Mouse (Mus musculus): ENCODE measurements around the gene Tktl1. TPM values are rescaled to one million over a fixed set of nuclear protein-coding genes. Genes with fewer than 3 reads are reported as not detected.

The Tktl1 gene
- polyA plus RNA-seq, 1 experiment from 2014 or later: 0.20 TPM

DNA sequence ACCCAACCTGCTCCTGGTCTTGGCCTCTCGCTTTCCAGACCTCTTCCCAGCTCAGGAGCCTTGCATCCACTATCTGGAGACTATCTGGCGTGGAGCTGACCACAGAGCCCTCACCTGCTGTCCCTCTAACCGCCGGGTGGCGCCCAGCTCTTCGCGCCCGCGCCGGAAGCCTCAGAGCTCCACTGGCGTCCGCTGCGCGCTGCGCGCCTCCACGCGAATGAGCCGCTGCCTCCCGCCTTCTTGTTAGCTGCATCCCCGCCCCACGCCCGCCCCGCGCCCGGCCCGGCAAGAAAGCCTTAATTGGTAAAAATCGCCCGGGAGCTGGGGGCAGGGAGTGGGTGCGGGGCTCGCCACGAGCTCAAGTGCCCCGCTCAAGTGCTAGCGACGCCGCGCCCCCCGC is 72.6 kb downstream of the Tktl1 start, which contains the start of gene Flna:
Flna (minus strand) TSS at position 206 of the 400 bp plus-strand sequence.
- Histone ChIP-seq H3K9ac (ENCODE audit: low read depth, low read length) (peak within 1 kb of the TSS; percentile 65), H3K4me3 (ENCODE audit: low read depth, low read length) (peak within 1 kb of the TSS; percentile 36), H3K36me3 (ENCODE audit: control insufficient read depth, insufficient read depth, low read length) (no peaks in the 10 kb centered on the region), H3K4me2 (replicated peaks; ENCODE audit: low read depth, low read length) (peak within 1 kb of the TSS; percentile 62), H3K27ac (ENCODE audit: low read depth, low read length) (no peak within 1 kb of the TSS), H3K4me1 (replicated peaks; ENCODE audit: control insufficient read depth, insufficient read depth, low read length) (no peaks in the 10 kb centered on the region), H3K9me3 (ENCODE audit: control insufficient read depth, low read length) (no peaks in the 10 kb centered on the region), H3K27me3 (ENCODE audit: control insufficient read depth, insufficient read depth, low read length) (no peaks in the 10 kb centered on the region)
- 9% methylated on average over 28 of the region's 38 CpGs for WGBS
- DNase-seq (ENCODE audit: low spot score) (peak; percentile 65), ATAC-seq (ENCODE audit: low FRiP score) (no peak)

- H3K27ac ChIP-seq (ENCODE audit: low read depth, low read length): peak within 1 kb of the TSS; percentile 82
- H3K4me1 ChIP-seq (replicated peaks; ENCODE audit: control insufficient read depth, insufficient read depth, low read length): no peaks in the 10 kb centered on the region
- no peaks in the 10 kb centered on the region for H3K9me3 ChIP-seq (ENCODE audit: control insufficient read depth, low read length)
- H3K36me3 ChIP-seq (ENCODE audit: control insufficient read depth, insufficient read depth, low read length): no peaks in the 10 kb centered on the region
- H3K9ac ChIP-seq (ENCODE audit: low read depth, low read length): peak within 1 kb of the TSS; percentile 64
- DNase-seq (ENCODE audit: low spot score): peak; percentile 86
- ATAC-seq (ENCODE audit: low FRiP score): peak; percentile 98
- no peaks in the 10 kb centered on the region for H3K27me3 ChIP-seq (ENCODE audit: control insufficient read depth, insufficient read depth, low read length)
- H3K4me2 ChIP-seq (replicated peaks; ENCODE audit: low read depth, low read length): peak within 1 kb of the TSS; percentile 60
- peak within 1 kb of the TSS; percentile 55 for H3K4me3 ChIP-seq (ENCODE audit: low read depth, low read length)
- WGBS: 24% methylated on average over 38 of the region's 39 CpGs
Observed at GRCm38 (mm10) chrX:74254153-74254887, 77.3 kb downstream of the Tktl1 start, which contains the start of gene Emd. TSS of gene Emd (plus strand) at chrX:74254687.

- no peaks in the 10 kb centered on the region for H3K36me3 ChIP-seq (ENCODE audit: control insufficient read depth, insufficient read depth, low read length)
- peak overlapping the region; percentile 82 for H3K27ac ChIP-seq (ENCODE audit: low read depth, low read length)
- H3K4me1 ChIP-seq (replicated peaks; ENCODE audit: control insufficient read depth, insufficient read depth, low read length): no peaks in the 10 kb centered on the region
- ATAC-seq (ENCODE audit: low FRiP score): peak; percentile 76
- peak overlapping the region; percentile 55 for H3K4me3 ChIP-seq (ENCODE audit: low read depth, low read length)
- no peaks in the 10 kb centered on the region for H3K9me3 ChIP-seq (ENCODE audit: control insufficient read depth, low read length)
- H3K4me2 ChIP-seq (replicated peaks; ENCODE audit: low read depth, low read length): peak overlapping the region; percentile 60
- H3K27me3 ChIP-seq (ENCODE audit: control insufficient read depth, insufficient read depth, low read length): no peaks in the 10 kb centered on the region
- H3K9ac ChIP-seq (ENCODE audit: low read depth, low read length): peak overlapping the region; percentile 64
- 18% methylated on average over 31 of the region's 31 CpGs for WGBS
- DNase-seq (ENCODE audit: low spot score): peak; percentile 12
Observed at GRCm38 (mm10) chrX:74254888-74255565, 78.0 kb downstream of the Tktl1 start.

- Histone ChIP-seq H3K9ac (ENCODE audit: low read depth, low read length) (no peak overlapping the region), H3K4me1 (replicated peaks; ENCODE audit: control insufficient read depth, insufficient read depth, low read length) (no peaks in the 10 kb centered on the region), H3K9me3 (ENCODE audit: control insufficient read depth, low read length) (no peaks in the 10 kb centered on the region), H3K4me3 (ENCODE audit: low read depth, low read length) (no peak overlapping the region), H3K27me3 (ENCODE audit: control insufficient read depth, insufficient read depth, low read length) (no peaks in the 10 kb centered on the region), H3K36me3 (ENCODE audit: control insufficient read depth, insufficient read depth, low read length) (no peaks in the 10 kb centered on the region), H3K4me2 (replicated peaks; ENCODE audit: low read depth, low read length) (no peak overlapping the region), H3K27ac (ENCODE audit: low read depth, low read length) (no peak overlapping the region)
- WGBS: 94% methylated on average over 3 of the region's 3 CpGs
- no peak for DNase-seq (ENCODE audit: low spot score)
- no peak for ATAC-seq (ENCODE audit: low FRiP score)
Observed at GRCm38 (mm10) chrX:74257746-74258145, 80.7 kb downstream of the Tktl1 start.

Other genes starting within 250 kb of the Tktl1 start
- 17.5 and 18.7 TPM in 2 replicates for gene Renbp, start 246.4 kb upstream of the Tktl1 start, polyA plus RNA-seq (2014; fragmentation: Nextera tagmentation; extraction: Ambion mirVana)
- 72.9 and 77.2 TPM in 2 replicates for gene Hcfc1, start 210.9 kb upstream of the Tktl1 start, polyA plus RNA-seq (2014; fragmentation: Nextera tagmentation; extraction: Ambion mirVana)
- 27.4 and 31.6 TPM in 2 replicates for gene Irak1, start 153.3 kb upstream of the Tktl1 start, polyA plus RNA-seq (2014; fragmentation: Nextera tagmentation; extraction: Ambion mirVana)
- not detected in 2 replicates for gene Opn1mw, start 49.8 kb upstream of the Tktl1 start, polyA plus RNA-seq (2014; fragmentation: Nextera tagmentation; extraction: Ambion mirVana)
- 14.4 and 15.8 TPM in 2 replicates for gene Mecp2, start 41.9 kb upstream of the Tktl1 start, polyA plus RNA-seq (2014; fragmentation: Nextera tagmentation; extraction: Ambion mirVana)
- not detected in 2 replicates for gene Tex28, start 9.4 kb upstream of the Tktl1 start, polyA plus RNA-seq (2014; fragmentation: Nextera tagmentation; extraction: Ambion mirVana)
- gene Flna, start 72.6 kb downstream of the Tktl1 start, polyA plus RNA-seq (2014; fragmentation: Nextera tagmentation; extraction: Ambion mirVana): 181 and 196 TPM in 2 replicates
- gene Emd, start 77.4 kb downstream of the Tktl1 start, polyA plus RNA-seq (2014; fragmentation: Nextera tagmentation; extraction: Ambion mirVana): 22.6 and 27.4 TPM in 2 replicates
- 724 and 770 TPM in 2 replicates for gene Rpl10, start 93.6 kb downstream of the Tktl1 start, polyA plus RNA-seq (2014; fragmentation: Nextera tagmentation; extraction: Ambion mirVana)
- gene Taz, start 104.7 kb downstream of the Tktl1 start, polyA plus RNA-seq (2014; fragmentation: Nextera tagmentation; extraction: Ambion mirVana): 57.0 and 58.3 TPM in 2 replicates
- 4.5 TPM in 2 replicates for gene Dnase1l1, start 105.1 kb downstream of the Tktl1 start, polyA plus RNA-seq (2014; fragmentation: Nextera tagmentation; extraction: Ambion mirVana)
- 91.7 and 121 TPM in 2 replicates for gene Atp6ap1, start 119.8 kb downstream of the Tktl1 start, polyA plus RNA-seq (2014; fragmentation: Nextera tagmentation; extraction: Ambion mirVana)
- 490 and 535 TPM in 2 replicates for gene Gdi1, start 127.7 kb downstream of the Tktl1 start, polyA plus RNA-seq (2014; fragmentation: Nextera tagmentation; extraction: Ambion mirVana)
- gene Fam50a, start 135.8 kb downstream of the Tktl1 start, polyA plus RNA-seq (2014; fragmentation: Nextera tagmentation; extraction: Ambion mirVana): 60.6 and 67.3 TPM in 2 replicates
- gene Plxna3, start 151.8 kb downstream of the Tktl1 start, polyA plus RNA-seq (2014; fragmentation: Nextera tagmentation; extraction: Ambion mirVana): 19.2 and 22.3 TPM in 2 replicates
- 103 and 105 TPM in 2 replicates for gene Lage3, start 176.4 kb downstream of the Tktl1 start, polyA plus RNA-seq (2014; fragmentation: Nextera tagmentation; extraction: Ambion mirVana)
- 68.6 and 69.9 TPM in 2 replicates for gene Ubl4a, start 196.0 kb downstream of the Tktl1 start, polyA plus RNA-seq (2014; fragmentation: Nextera tagmentation; extraction: Ambion mirVana)
- 7.4 and 7.7 TPM in 2 replicates for gene Slc10a3, start 196.1 kb downstream of the Tktl1 start, polyA plus RNA-seq (2014; fragmentation: Nextera tagmentation; extraction: Ambion mirVana)
- 26.9 and 29.0 TPM in 2 replicates for gene Fam3a, start 216.0 kb downstream of the Tktl1 start, polyA plus RNA-seq (2014; fragmentation: Nextera tagmentation; extraction: Ambion mirVana)
- gene Ikbkg, start 216.0 kb downstream of the Tktl1 start, polyA plus RNA-seq (2014; fragmentation: Nextera tagmentation; extraction: Ambion mirVana): 21.7 and 25.4 TPM in 2 replicates

All from hindbrain, embryonic 11.5 days (tissue).